Mouse (Mus musculus): ENCODE results near the gene C3ar1.

C3ar1 gene

DNA sequence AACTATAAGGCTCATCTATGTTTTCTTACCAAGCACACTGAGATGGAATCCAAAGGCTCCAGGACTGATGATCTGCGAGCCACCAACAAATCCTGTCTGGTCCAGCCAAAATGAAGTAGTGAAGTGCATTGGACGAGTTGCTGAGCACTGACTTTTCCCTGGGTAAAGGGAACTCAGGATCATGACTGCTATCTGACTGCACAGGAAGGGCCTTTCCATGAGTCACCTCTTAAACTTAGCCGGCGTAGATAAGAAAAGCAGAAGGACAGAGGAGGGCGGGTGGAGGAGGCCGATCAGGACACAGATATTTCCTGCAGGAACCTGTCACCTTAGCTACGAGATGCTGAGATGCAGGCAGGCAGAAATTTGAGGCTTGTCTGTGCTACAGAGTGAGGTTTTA lies at the start of gene C3ar1:
Gene C3ar1 (minus strand): TSS at position 207 of the 400 bp plus-strand sequence.
- DNase-seq (ENCODE audit: low read depth, low spot score) = no peak

DNA sequence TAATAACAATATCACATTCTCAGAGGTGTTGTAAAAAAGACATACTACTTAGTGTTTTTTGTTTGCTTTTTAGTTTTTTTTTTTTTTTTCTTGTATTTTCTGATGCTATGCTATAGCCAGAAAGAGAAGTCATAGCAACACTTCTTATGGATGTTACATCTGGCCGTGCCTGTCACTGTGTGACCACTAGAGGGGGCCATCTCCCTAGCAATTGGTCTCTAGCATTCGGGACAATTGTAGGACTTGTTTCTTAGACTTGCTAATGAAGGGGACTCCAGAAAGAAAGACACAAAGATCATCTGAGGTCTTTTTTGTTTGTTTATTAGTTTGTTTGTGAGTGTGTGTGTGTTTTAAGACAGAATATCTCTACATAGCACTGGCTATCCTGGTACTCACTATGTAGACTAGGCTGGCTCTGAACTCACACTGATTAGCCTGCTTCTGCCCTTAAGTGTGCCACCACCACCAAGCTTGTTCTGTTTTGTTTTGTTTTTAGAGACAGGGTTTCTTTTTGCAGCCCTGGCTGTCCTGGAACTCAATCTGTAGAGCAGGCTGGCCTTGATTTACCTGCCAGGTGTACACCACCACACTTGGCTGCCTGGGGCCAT lies 36.6 kb upstream of the C3ar1 start:
- peak; percentile 46 for DNase-seq (ENCODE audit: low read depth, low spot score)

DNA sequence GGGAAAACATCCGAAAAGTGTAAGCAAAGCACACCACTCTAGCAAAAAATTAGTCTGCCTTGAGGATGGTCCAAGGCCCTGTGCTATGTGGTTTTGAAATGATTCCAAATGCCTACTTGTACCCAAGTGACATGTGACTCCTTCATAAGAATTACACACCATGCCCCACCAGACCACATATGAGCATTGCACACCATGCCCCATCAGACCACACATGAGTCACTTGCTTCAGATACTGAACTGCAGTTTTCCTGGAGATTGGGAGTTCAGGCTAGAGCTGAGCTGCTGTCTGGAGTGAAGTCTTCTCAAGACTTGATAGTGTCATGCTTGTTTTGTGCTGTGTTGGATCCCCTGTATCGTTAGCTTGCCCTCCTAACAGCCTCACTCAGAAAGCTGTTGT lies 33.6 kb upstream of the C3ar1 start:
- DNase-seq (ENCODE audit: low read depth, low spot score) = no peak

DNA sequence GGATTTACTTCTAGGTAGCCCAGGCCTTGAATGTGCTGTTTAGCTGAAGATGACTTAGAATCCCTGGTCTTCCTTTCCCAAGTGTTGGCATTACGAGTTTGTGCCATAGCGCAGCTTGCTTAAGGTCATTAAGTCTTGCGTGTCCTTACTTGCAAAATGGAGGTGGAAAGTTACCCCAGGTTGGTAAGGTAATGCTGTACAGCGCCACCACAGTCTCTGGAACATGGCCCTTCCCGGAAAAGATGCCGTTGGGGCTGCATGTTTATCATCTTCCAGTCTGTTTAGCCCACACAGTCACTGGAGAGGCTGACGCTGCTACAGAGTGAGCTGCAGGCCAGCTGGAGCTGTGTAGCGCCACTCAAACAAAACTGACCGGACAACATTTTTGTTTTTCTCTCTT lies 27.6 kb upstream of the C3ar1 start:
- DNase-seq (ENCODE audit: low read depth, low spot score) = no peak

DNA sequence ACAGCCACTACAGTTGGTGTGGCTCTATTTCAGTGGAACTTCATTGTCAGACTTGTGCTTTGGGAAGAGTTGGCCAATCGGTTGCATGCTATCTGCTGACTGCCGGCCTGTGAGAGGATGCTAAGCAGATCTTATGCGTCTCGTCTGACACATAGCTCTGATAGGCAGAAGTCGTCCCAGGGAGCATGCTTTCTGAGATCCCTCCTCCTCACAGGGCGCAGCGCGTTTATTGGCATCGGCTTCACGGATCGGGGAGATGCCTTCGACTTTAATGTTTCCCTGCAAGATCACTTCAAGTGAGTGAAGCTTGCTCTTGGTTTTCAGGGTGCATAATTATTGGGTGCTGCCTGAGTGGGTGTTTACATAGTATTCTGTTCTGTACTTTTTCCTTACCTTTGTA lies 25.3 kb upstream of the C3ar1 start:
- DNase-seq (ENCODE audit: low read depth, low spot score) = no peak

DNA sequence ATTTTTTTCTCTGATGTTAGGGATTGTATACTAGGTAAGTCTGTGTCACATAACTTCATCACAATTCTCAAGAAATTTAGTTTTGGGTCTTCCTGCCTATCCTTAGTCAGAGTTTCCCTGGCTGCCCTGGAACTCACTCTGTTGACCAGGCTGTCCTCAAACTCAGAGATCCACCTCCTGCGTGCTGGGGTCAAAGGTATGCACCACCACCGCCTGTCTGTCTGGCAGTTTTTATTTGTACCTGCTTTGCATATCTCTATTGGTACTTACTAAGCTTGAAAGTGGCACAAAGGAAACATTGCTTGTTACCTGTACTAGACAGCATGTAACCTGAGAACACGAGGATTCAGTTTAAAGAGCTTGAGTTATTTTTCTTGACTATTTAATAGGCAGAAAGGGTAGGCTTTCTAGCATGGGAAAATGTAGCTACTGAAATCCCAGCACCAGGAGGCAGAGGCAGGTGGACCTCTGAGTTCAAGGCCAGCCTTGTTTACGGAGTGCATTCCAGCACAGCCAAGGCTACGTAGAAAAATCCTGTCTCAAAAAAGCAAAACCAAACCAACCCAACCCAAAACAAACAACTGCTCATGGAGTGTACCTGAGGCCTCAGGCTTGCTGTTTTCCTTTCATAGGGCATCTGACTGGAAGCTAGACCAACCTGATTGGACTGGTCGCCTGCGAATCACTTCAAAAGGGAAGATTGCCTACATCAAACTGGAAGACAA lies 24.0 kb upstream of the C3ar1 start:
- DNase-seq (ENCODE audit: low read depth, low spot score) = no peak

DNA sequence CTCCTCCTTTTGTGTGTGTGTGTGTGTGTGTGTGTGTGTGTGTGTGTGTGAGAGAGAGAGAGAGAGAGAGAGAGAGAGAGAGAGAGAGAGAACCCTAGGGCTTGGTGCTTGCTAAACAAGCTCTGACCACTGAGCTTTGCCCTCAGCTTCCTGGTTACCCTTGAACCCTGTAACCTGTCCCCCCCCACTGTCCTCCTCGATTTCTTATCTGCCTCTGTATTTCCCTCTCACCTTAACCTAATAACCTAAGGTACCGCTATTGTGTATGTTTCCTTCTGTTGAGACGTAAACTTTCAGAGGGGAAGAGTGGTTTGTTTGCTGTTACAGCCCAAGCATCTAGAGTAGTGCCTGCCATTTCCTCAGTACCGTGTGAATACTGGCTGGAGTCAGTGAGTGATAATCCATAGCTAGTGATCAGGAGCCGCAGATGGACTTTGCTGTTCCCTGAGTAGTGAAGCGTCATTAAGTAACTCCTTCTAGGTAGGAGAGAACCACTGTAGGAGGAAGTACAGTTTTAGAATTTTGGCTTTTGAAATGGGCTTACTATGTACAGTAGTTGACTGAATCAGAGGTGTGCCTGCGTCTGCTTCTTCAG lies 23.3 kb upstream of the C3ar1 start:
- no peak for DNase-seq (ENCODE audit: low read depth, low spot score)

DNA sequence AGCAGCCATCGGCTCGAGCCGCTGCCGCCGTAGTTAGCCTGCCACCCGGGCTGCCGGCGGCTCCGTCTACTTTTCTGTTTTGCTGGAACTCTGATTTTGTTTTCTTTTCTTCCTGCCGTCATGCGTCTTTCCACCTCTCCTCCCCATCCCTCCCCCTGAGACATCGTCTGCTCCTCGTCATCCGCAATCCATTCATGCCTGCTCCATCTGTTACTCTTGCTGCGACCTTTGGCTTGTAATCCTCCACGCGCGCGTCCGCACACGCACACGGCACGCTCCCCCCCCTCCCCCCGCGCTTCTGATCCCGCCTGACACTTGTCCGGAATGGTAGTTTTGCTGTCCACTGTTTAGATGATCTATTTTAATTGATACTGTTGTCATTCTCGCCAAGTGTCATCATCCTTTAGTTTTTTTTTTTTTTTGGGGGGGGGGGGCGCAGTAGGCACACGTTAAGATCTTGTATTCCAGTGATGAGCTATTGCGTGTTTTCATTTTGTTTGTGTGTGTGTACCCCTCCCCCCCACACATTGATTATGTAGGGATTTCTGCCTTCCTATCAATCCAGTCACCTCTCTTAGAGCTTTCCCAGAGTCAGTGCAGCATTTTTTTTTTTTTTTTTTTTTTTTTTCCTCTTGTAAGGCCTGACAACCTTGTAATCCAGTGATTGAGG lies 18.9 kb upstream of the C3ar1 start:
- DNase-seq (ENCODE audit: low read depth, low spot score) = peak; percentile 32

DNA sequence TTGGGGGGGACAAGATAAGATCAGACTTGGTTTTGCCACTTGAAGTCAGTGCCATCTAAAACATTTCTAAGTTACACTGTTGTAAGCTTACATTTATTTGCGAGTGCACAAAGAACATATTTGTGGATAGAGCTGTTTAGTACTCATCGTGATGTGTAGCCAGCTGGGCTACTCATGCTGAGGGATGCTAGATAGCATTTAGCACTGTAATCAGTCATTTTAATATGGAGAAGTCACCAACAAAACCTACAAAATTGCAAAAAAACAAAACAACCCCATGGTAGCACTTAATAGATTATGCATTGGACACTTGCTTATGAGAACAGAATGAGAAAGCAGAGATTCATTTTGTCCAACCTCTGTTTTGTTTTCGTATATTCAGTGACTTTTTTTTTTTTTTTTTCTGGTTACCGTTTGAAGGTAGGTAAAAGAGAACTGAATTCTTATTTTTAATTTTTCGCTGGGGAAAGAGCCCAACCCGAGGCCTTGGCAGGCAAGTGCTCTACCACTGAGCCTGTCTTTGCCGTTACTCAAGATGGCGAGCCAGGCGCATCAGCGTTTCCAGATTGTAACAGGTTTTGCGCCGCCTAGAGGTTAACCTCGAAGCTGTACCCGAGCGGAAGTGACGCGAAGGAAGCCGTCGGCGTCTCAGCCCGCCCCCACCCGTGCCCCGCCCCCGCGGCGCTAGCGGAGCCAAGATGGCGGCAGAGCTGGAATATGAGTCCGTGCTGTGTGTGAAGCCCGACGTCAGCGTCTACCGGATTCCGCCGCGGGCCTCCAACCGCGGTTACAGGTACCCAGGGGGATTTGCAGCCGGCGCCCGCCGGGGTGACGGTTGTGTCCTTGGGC lies 18.1 kb upstream of the C3ar1 start, which contains the start of gene Necap1:
Gene Necap1 (plus strand): TSS at position 604 of the 849 bp plus-strand sequence.
- peak; percentile 92 for DNase-seq (ENCODE audit: low read depth, low spot score)

DNA sequence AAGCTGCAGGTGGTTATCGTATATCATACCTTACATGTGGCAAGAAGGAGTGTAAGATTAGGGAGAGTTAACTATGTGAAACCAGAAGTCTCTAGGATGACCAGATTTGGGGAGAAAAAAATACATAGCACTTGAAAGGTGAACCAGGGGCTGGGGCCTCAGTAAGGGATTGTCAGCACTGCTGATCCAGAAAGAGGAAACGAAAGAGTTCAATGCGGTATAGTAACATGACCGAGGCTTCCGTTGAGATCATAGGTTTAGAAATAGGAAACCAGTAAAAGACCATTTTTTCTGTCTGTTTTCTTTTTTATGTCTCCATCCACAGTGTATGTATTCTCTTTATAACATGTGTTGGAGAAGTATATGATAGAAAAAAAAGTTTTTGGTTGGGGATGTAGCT lies 16.8 kb upstream of the C3ar1 start:
- DNase-seq (ENCODE audit: low read depth, low spot score) = no peak

DNA sequence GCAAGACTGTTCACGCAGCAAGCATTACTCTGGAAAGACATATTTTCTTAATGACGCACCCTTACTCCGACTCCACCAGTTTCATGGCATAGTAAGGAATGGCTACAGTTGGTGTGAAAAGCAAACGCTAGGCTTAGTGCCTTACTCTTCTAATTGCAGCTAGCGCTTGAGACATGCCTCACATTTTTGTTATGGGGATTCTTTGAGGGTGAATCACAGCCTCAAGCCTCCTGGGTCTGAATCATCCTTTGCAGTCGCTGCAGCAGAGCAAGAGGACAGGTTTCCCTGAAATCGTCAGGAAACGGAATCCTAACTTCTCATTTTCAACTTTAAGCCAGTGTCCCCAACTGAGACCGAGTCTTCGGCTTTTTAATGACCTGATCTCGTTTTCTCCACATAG lies 13.9 kb upstream of the C3ar1 start:
- DNase-seq (ENCODE audit: low read depth, low spot score) = no peak

DNA sequence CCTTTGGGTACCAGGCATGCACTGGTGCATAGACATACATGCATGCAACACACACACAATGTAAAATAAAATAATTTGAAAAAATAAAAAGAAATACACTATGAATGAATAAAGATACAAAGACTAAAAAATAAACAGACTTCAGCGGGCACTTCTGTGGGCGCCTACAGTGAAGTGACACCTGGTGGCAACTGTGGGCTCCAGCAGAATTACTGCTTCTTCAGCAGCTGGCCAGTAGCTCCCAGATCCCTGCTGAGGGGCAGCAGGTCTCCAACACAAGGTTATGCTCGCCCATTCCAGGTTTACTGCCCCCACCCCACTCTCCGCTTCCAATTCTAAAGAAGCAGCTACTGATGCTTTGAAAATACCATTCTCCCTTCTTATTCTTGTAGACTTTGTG lies 12.0 kb upstream of the C3ar1 start:
- DNase-seq (ENCODE audit: low read depth, low spot score) = no peak

DNA sequence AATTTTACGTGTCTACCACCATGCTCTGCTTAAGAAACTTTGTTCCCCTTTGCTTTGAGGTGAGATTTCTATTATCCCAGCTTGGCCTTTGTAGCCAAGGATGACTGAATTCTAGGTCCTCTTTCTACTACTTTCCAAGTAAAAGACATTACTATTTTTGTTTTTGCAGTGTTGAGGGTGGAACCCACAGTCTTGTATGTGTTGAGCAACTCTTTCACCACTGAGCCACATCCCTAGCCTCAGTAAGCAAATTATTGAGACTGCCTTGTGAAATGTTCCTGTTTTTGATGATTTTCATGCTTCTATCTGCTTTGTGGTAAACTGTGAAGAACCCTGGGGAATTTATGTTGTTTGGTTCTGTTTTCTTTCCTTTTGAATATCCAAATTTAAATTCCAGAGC lies 6.9 kb upstream of the C3ar1 start:
- DNase-seq (ENCODE audit: low read depth, low spot score) = no peak

DNA sequence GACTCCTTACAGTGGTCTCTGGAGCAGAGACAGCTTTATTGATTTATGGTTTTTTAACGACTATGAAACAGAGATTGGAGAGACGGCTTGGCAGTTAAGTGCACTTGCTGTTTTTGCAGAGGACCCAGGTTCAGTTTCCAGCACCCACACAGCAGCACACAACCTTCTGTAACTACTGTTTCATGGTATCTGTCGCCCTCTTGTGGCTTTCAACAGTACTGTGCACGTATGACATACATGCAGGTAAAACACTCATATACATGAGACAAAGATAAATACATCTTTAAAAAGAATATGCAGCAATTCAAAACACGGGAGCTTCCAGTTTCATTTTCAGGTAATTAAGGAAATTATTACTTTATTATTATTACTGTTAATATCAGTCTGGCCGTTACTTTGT lies 6.5 kb upstream of the C3ar1 start:
- no peak for DNase-seq (ENCODE audit: low read depth, low spot score)

DNA sequence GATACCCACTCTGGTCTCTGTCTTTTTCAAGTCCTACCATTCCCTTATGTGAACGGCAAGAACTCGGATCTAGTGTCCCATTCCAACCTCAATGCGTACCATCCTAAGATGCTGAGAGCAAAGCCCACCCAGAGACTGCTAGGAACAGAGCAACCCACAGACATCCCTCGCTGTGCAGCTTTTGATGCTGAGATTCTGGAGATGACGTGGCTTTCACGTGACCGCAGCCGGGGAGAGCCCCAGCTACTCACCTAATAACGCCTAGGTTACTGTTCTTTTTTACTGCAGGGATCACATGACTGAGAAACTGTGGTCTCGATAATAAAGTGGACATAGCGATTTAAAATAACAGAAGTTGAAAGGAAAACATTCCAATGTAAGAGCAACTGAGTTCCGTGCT lies 1.4 kb downstream of the C3ar1 start:
- DNase-seq (ENCODE audit: low read depth, low spot score) = no peak

DNA sequence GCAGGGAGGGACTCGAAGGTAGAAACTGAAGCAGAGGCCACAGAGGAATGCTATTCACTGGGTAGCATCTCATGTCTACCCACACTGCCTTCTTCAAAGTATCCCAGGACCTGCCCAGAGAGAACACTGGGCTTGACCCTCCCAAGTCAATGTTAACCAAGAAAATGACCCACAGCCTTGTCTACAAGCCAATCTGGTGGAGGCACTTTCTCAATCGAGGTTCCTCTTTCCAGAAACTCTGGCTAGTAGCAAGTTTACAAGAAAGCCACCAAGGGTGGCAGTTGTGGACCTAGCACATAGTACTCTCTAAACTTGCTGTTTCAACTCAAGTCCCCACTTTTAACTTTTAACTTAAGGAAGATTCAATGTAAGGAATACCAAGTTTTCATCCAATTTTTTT lies 3.3 kb downstream of the C3ar1 start:
- DNase-seq (ENCODE audit: low read depth, low spot score) = no peak

DNA sequence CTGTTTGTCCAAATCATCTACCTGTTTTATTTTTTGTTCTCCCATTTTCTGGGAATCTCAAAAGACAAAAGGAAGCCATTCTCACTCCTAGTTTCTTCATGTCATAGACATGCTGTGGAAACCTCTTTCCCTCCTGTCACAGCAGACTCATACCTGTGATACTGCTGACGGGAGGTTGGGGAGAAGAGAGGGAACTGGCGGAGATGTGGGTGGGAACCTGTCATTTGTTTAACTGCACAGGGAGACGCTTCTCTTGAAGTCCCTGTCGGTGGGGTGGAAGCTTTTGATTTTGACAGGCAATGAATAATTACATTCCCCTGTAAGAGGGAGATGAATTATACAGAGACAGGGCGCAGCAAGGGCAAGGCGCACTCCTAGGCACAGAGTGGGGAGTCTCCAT lies 12.2 kb downstream of the C3ar1 start:
- no peak for DNase-seq (ENCODE audit: low read depth, low spot score)

DNA sequence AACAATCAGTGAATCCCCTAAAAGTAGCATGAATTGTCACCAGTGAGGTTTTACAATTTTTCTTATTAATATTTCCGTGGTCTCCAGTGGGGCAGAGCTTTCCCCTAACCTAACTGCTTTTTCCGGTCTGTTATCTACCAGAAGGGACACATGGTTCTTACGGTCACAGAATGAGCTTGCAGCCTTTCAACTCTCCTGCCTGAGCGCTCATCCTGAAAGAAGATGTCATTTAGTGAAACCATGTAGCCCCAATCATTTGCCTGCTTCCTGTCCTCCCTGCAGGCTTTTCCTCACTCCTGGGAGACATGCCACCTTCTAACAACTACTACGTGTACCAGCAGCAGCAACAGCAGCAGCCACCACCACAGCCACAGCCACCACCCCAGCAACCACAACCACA lies 18.4 kb downstream of the C3ar1 start:
- no peak for DNase-seq (ENCODE audit: low read depth, low spot score)

DNA sequence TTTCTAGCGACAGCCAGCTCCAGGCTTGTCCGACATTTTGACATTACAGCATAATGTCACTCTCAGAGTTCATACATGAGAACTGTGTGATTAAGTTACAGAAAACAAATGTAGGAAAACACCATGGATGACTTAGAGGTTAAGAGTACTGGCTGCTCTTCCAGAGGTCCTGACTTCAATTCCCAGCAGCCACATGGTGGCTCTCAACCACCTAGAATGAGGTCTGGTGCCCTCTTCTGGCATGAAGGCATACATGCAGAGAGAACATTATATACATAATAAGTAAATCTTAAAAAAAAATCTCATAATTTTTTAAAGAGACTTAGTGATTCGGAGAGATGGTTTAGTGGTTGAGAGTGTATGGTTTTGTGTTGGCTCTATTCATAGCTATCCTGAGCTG lies 19.0 kb downstream of the C3ar1 start:
- no peak for DNase-seq (ENCODE audit: low read depth, low spot score)

DNA sequence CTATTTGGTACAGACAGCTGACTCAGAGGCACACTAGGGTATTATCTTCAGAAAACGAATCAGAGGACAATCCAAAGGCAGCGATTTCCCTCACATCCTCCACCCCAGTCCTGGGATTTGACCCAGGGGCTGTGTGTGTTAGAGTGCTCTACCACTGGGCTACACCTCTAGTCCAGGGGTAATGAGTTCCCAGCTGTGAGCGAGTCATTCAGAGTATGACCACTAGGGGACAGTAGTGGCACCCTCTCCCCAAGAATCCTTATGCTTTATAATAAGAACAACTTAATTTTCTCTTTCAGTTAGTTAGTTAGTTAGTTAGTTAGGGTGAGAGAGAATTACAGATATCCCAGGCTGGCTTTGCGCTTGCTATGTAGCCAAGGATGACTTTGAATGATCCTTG lies 21.6 kb downstream of the C3ar1 start:
- DNase-seq (ENCODE audit: low read depth, low spot score) = no peak

DNA sequence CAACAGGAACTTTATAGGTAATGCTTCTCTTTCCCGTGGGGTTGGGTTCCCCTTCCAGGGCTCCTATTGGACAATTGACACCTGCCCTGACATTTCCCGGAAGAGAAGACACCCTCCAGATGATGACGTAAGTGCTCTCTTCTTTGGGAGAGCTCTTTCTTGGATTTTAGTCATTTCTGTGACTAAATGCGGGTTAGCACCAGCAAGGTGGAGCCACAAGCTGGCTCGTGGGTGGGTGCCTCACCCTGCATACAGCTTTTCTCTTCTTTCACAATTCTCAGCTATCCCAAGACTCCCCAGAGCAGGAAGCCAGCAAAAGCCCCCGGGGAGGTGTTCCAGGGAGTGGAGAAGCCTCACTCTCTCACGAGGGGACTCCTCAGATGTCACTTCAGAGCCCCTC lies 23.1 kb downstream of the C3ar1 start:
- DNase-seq (ENCODE audit: low read depth, low spot score) = no peak

DNA sequence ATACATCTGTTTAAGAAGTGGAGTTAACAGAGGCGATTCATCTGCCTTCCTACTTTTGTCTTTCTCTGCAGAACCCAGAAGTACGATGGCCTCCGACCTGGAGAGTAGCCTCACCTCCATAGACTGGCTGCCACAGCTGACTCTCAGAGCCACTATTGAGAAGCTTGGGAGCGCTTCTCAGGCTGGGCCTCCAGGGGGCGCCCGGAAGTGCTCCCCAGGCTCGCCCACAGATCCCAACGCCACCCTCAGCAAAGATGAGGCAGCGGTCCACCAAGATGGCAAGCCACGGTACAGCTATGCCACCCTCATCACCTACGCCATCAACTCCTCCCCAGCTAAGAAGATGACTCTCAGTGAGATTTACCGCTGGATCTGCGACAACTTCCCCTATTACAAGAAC lies 27.9 kb downstream of the C3ar1 start:
- no peak for DNase-seq (ENCODE audit: low read depth, low spot score)
